Mouse (Mus musculus): Measurements from ENCODE around the gene Nedd9.

Gene Nedd9

GRCm38 (mm10) chr13:41343163-41343886 is 143.8 kb downstream of the Nedd9 start:
- DNase-seq (ENCODE audit: low spot score in 2 of 2): no peak

- DNase-seq (ENCODE audit: low spot score in 2 of 2): no peak
Measured at GRCm38 (mm10) chr13:41341422-41341821, 145.7 kb downstream of the Nedd9 start.

- DNase-seq (ENCODE audit: low spot score in 2 of 2): no peak
Measured at GRCm38 (mm10) chr13:41339653-41340351, 147.4 kb downstream of the Nedd9 start.

- DNase-seq (ENCODE audit: low spot score in 2 of 2): no peak
Measured at GRCm38 (mm10) chr13:41339195-41339594, 148.0 kb downstream of the Nedd9 start.

- no peak for DNase-seq (ENCODE audit: low spot score in 2 of 2)
Measured at GRCm38 (mm10) chr13:41337407-41337806, 149.8 kb downstream of the Nedd9 start.

GRCm38 (mm10) chr13:41336260-41336659 is 150.9 kb downstream of the Nedd9 start:
- DNase-seq (ENCODE audit: low spot score in 2 of 2): no peak

GRCm38 (mm10) chr13:41335767-41336166 is 151.4 kb downstream of the Nedd9 start:
- DNase-seq (ENCODE audit: low spot score in 2 of 2): no peak

- DNase-seq (ENCODE audit: low spot score in 2 of 2): no peak
Measured at GRCm38 (mm10) chr13:41334641-41335000, 152.5 kb downstream of the Nedd9 start.

- DNase-seq (ENCODE audit: low spot score in 2 of 2): no peak
Measured at GRCm38 (mm10) chr13:41333889-41334640, 153.1 kb downstream of the Nedd9 start.

- DNase-seq (ENCODE audit: low spot score in 2 of 2): no peak
Measured at GRCm38 (mm10) chr13:41331671-41332340, 155.4 kb downstream of the Nedd9 start.

- DNase-seq (ENCODE audit: low spot score in 2 of 2): no peak
Measured at GRCm38 (mm10) chr13:41330589-41331345, 156.4 kb downstream of the Nedd9 start.

GRCm38 (mm10) chr13:41330051-41330450 is 157.1 kb downstream of the Nedd9 start:
- DNase-seq (ENCODE audit: low spot score in 2 of 2): no peak

GRCm38 (mm10) chr13:41328481-41328880 is 158.7 kb downstream of the Nedd9 start:
- DNase-seq (ENCODE audit: low spot score in 2 of 2): no peak

GRCm38 (mm10) chr13:41327546-41327945 is 159.6 kb downstream of the Nedd9 start:
- DNase-seq (ENCODE audit: low spot score in 2 of 2): no peak

- no peak for DNase-seq (ENCODE audit: low spot score in 2 of 2)
Measured at GRCm38 (mm10) chr13:41326134-41326533, 161.0 kb downstream of the Nedd9 start.

GRCm38 (mm10) chr13:41325346-41325745 is 161.8 kb downstream of the Nedd9 start:
- no peak for DNase-seq (ENCODE audit: low spot score in 2 of 2)

GRCm38 (mm10) chr13:41324631-41325030 is 162.5 kb downstream of the Nedd9 start:
- no peak for DNase-seq (ENCODE audit: low spot score in 2 of 2)

GRCm38 (mm10) chr13:41321433-41321832 is 165.7 kb downstream of the Nedd9 start:
- no peak for DNase-seq (ENCODE audit: low spot score in 2 of 2)

GRCm38 (mm10) chr13:41320749-41321148 is 166.4 kb downstream of the Nedd9 start:
- no peak for DNase-seq (ENCODE audit: low spot score in 2 of 2)

GRCm38 (mm10) chr13:41302716-41303115 is 184.4 kb downstream of the Nedd9 start:
- DNase-seq (ENCODE audit: low spot score in 2 of 2): peak; percentile 57 to 80

GRCm38 (mm10) chr13:41300037-41300436 is 187.1 kb downstream of the Nedd9 start:
- no peak for DNase-seq (ENCODE audit: low spot score in 2 of 2)

Measured in spleen, postnatal 14 days (tissue).